Mouse (Mus musculus): ENCODE data around the gene Gpr171. TPM values are rescaled to one million over a fixed set of nuclear protein-coding genes. Genes with fewer than 3 reads are reported as not detected.

Gpr171 gene
- polyA plus RNA-seq, 1 experiment = not detected

GRCm38 (mm10) chr3:59139651-59140051 is 38.0 kb upstream of the Gpr171 start:
- no peak overlapping the region for H3K27ac ChIP-seq (ENCODE audit: control insufficient read depth, insufficient read depth, low read depth, low read length)
- H3K4me1 ChIP-seq (ENCODE audit: control insufficient read depth, insufficient read depth, low read length) = no peaks in the 10 kb centered on the region
- no peaks in the 10 kb centered on the region for H3K27me3 ChIP-seq (ENCODE audit: control insufficient read depth, insufficient read depth, low read length)
- no peaks in the 10 kb centered on the region for H3K36me3 ChIP-seq (ENCODE audit: control insufficient read depth, insufficient read depth, low read length)
- H3K4me3 ChIP-seq (ENCODE audit: control insufficient read depth, low read depth, low read length) = no peak overlapping the region
- no peak for TF ChIP-seq CTCF (IDR thresholded peaks at IDR 0.05; ENCODE audit: control insufficient read depth, insufficient read depth, insufficient replicate concordance, low read depth, low read length)
- TF ChIP-seq POLR2A (IDR thresholded peaks at IDR 0.05; ENCODE audit: control insufficient read depth, low read depth, low read length) = no peak

GRCm38 (mm10) chr3:59138946-59139468 is 37.4 kb upstream of the Gpr171 start:
- no peak overlapping the region for H3K27ac ChIP-seq (ENCODE audit: control insufficient read depth, insufficient read depth, low read depth, low read length)
- TF ChIP-seq POLR2A (IDR thresholded peaks at IDR 0.05; ENCODE audit: control insufficient read depth, low read depth, low read length) = no peak
- TF ChIP-seq CTCF (IDR thresholded peaks at IDR 0.05; ENCODE audit: control insufficient read depth, insufficient read depth, insufficient replicate concordance, low read depth, low read length) = no peak
- H3K36me3 ChIP-seq (ENCODE audit: control insufficient read depth, insufficient read depth, low read length) = no peaks in the 10 kb centered on the region
- H3K27me3 ChIP-seq (ENCODE audit: control insufficient read depth, insufficient read depth, low read length) = no peaks in the 10 kb centered on the region
- H3K4me1 ChIP-seq (ENCODE audit: control insufficient read depth, insufficient read depth, low read length) = no peaks in the 10 kb centered on the region
- no peak overlapping the region for H3K4me3 ChIP-seq (ENCODE audit: control insufficient read depth, low read depth, low read length)

- no peaks in the 10 kb centered on the region for H3K27me3 ChIP-seq (ENCODE audit: control insufficient read depth, insufficient read depth, low read length)
- no peak overlapping the region for H3K4me3 ChIP-seq (ENCODE audit: control insufficient read depth, low read depth, low read length)
- H3K36me3 ChIP-seq (ENCODE audit: control insufficient read depth, insufficient read depth, low read length) = no peaks in the 10 kb centered on the region
- no peak for TF ChIP-seq POLR2A (IDR thresholded peaks at IDR 0.05; ENCODE audit: control insufficient read depth, low read depth, low read length)
- no peak for TF ChIP-seq CTCF (IDR thresholded peaks at IDR 0.05; ENCODE audit: control insufficient read depth, insufficient read depth, insufficient replicate concordance, low read depth, low read length)
- no peak overlapping the region for H3K27ac ChIP-seq (ENCODE audit: control insufficient read depth, insufficient read depth, low read depth, low read length)
- H3K4me1 ChIP-seq (ENCODE audit: control insufficient read depth, insufficient read depth, low read length) = no peaks in the 10 kb centered on the region
These were observed 34.5 kb upstream of the Gpr171 start for GRCm38 (mm10) chr3:59135911-59136653.

GRCm38 (mm10) chr3:59133189-59133588 is 31.6 kb upstream of the Gpr171 start:
- H3K36me3 ChIP-seq (ENCODE audit: control insufficient read depth, insufficient read depth, low read length) = no peaks in the 10 kb centered on the region
- TF ChIP-seq POLR2A (IDR thresholded peaks at IDR 0.05; ENCODE audit: control insufficient read depth, low read depth, low read length) (no peak), CTCF (IDR thresholded peaks at IDR 0.05; ENCODE audit: control insufficient read depth, insufficient read depth, insufficient replicate concordance, low read depth, low read length) (no peak)

GRCm38 (mm10) chr3:59131966-59132365 is 30.3 kb upstream of the Gpr171 start:
- Histone ChIP-seq H3K27ac (ENCODE audit: control insufficient read depth, insufficient read depth, low read depth, low read length) (no peak overlapping the region), H3K36me3 (ENCODE audit: control insufficient read depth, insufficient read depth, low read length) (no peaks in the 10 kb centered on the region), H3K27me3 (ENCODE audit: control insufficient read depth, insufficient read depth, low read length) (no peaks in the 10 kb centered on the region), H3K4me3 (ENCODE audit: control insufficient read depth, low read depth, low read length) (no peak overlapping the region), H3K4me1 (ENCODE audit: control insufficient read depth, insufficient read depth, low read length) (no peaks in the 10 kb centered on the region)
- TF ChIP-seq CTCF (IDR thresholded peaks at IDR 0.05; ENCODE audit: control insufficient read depth, insufficient read depth, insufficient replicate concordance, low read depth, low read length) = no peak
- no peak for TF ChIP-seq POLR2A (IDR thresholded peaks at IDR 0.05; ENCODE audit: control insufficient read depth, low read depth, low read length)

More at GRCm38 (mm10) chr3:59133189-59133588, 31.6 kb upstream of the Gpr171 start:
- H3K4me1 ChIP-seq (ENCODE audit: control insufficient read depth, insufficient read depth, low read length) = no peaks in the 10 kb centered on the region
- H3K4me3 ChIP-seq (ENCODE audit: control insufficient read depth, low read depth, low read length) = no peak overlapping the region
- no peaks in the 10 kb centered on the region for H3K27me3 ChIP-seq (ENCODE audit: control insufficient read depth, insufficient read depth, low read length)
- no peak overlapping the region for H3K27ac ChIP-seq (ENCODE audit: control insufficient read depth, insufficient read depth, low read depth, low read length)

GRCm38 (mm10) chr3:59131081-59131480 is 29.5 kb upstream of the Gpr171 start:
- no peak overlapping the region for H3K4me3 ChIP-seq (ENCODE audit: control insufficient read depth, low read depth, low read length)
- H3K36me3 ChIP-seq (ENCODE audit: control insufficient read depth, insufficient read depth, low read length) = no peaks in the 10 kb centered on the region
- H3K27me3 ChIP-seq (ENCODE audit: control insufficient read depth, insufficient read depth, low read length) = no peaks in the 10 kb centered on the region
- TF ChIP-seq CTCF (IDR thresholded peaks at IDR 0.05; ENCODE audit: control insufficient read depth, insufficient read depth, insufficient replicate concordance, low read depth, low read length) = no peak
- TF ChIP-seq POLR2A (IDR thresholded peaks at IDR 0.05; ENCODE audit: control insufficient read depth, low read depth, low read length) = no peak
- H3K27ac ChIP-seq (ENCODE audit: control insufficient read depth, insufficient read depth, low read depth, low read length) = no peak overlapping the region
- H3K4me1 ChIP-seq (ENCODE audit: control insufficient read depth, insufficient read depth, low read length) = no peaks in the 10 kb centered on the region

GRCm38 (mm10) chr3:59130431-59130830 is 28.8 kb upstream of the Gpr171 start:
- no peaks in the 10 kb centered on the region for H3K27me3 ChIP-seq (ENCODE audit: control insufficient read depth, insufficient read depth, low read length)
- no peak for TF ChIP-seq CTCF (IDR thresholded peaks at IDR 0.05; ENCODE audit: control insufficient read depth, insufficient read depth, insufficient replicate concordance, low read depth, low read length)
- no peak for TF ChIP-seq POLR2A (IDR thresholded peaks at IDR 0.05; ENCODE audit: control insufficient read depth, low read depth, low read length)
- H3K27ac ChIP-seq (ENCODE audit: control insufficient read depth, insufficient read depth, low read depth, low read length) = no peak overlapping the region
- H3K4me3 ChIP-seq (ENCODE audit: control insufficient read depth, low read depth, low read length) = no peak overlapping the region
- no peaks in the 10 kb centered on the region for H3K4me1 ChIP-seq (ENCODE audit: control insufficient read depth, insufficient read depth, low read length)
- no peaks in the 10 kb centered on the region for H3K36me3 ChIP-seq (ENCODE audit: control insufficient read depth, insufficient read depth, low read length)

Measured in testis, adult 2 months (tissue).